Comparison of ENCODE assay signal across 20 mouse cellular contexts in genomic region chr19:43600545-43601331, GRCm38 (mm10). TPM values are rescaled to one million over a fixed set of nuclear protein-coding genes. Genes with fewer than 3 reads are reported as not detected.
DNase-seq lines count a peak whose midpoint lies in the region; ATAC-seq and TF ChIP-seq lines count a peak whose summit lies in the region.
"Had no signal": no experiment of that assay in that cellular context is flagged by ENCODE, and none has a peak within 500 bp of the region (broad histone marks: within the 10 kb centered on the region; RNA-seq: fewer than 3 reads in every experiment).

No protein-coding gene starts in this region.

- 2% methylated on average over 33 of the region's 33 CpGs for WGBS in kidney, embryonic 15.5 days
- WGBS in kidney, postnatal 0 days: 3% methylated on average over 33 of the region's 33 CpGs

- TF ChIP-seq CTCF in E14TG2a.4 (conservative IDR thresholded peaks at IDR 0.05; ENCODE audit: low read length): no peak
- TF ChIP-seq CTCF in kidney, postnatal 0 days (IDR thresholded peaks at IDR 0.05; ENCODE audit: low read depth): no peak

- no peak for ATAC-seq in kidney, embryonic 15.5 days (replicated peaks; ENCODE audit: low FRiP score)
- ATAC-seq in kidney, postnatal 0 days (replicated peaks; ENCODE audit: low FRiP score, low read depth): peak; percentile 10; the same call in 1 of the 2 replicates
- ATAC-seq: forebrain, embryonic 15.5 days; inflammation-experienced regulatory T-cells, adult 6 months; liver, embryonic 12.5 days had no signal

- DNase-seq in embryo, embryonic 9.5 days (ENCODE audit: extremely low spot score): peak; percentile 52
- DNase-seq in embryo, embryonic 11 days: no peak
- DNase-seq in kidney, adult 8-10 months: peak; percentile 37 to 57
- DNase-seq in kidney, postnatal 0 days (ENCODE audit: low spot score): no peak
- DNase-seq in heart, adult 9 months (ENCODE audit: low spot score in 2 of 2): no peak
- DNase-seq in heart, adult 11 months: no peak
- DNase-seq: cerebellum, adult 11 months; cerebellum, postnatal 36 days; heart, postnatal 36 days; right cerebral cortex, postnatal 14 days; thymus, adult 18-20 months had no signal

- H3K36me3 ChIP-seq in kidney, embryonic 15.5 days: no peaks in the 10 kb centered on the region
- H3K36me3 ChIP-seq in E14TG2a.4 (ENCODE audit: insufficient read depth, low read length): no peaks in the 10 kb centered on the region
- no peaks in the 10 kb centered on the region for H3K36me3 ChIP-seq in kidney, postnatal 0 days (ENCODE audit: insufficient read depth, low read length)
- H3K36me3 ChIP-seq: embryonic facial prominence, embryonic 15.5 days; forebrain, embryonic 15.5 days; heart, embryonic 12.5 days; liver, embryonic 12.5 days had no signal

- H3K4me1 ChIP-seq in kidney, embryonic 15.5 days: peaks cover 21% of the 10 kb centered on the region
- peaks cover 42% of the 10 kb centered on the region for H3K4me1 ChIP-seq in E14TG2a.4 (replicated peaks; ENCODE audit: low read depth, low read length)
- peaks cover 6% of the 10 kb centered on the region; the same call in 1 of the 2 replicates for H3K4me1 ChIP-seq in kidney, postnatal 0 days (replicated peaks; ENCODE audit: insufficient read depth, low read length)

- no peak overlapping the region for H3K9ac ChIP-seq in kidney, embryonic 15.5 days
- no peak overlapping the region for H3K9ac ChIP-seq in kidney, postnatal 0 days (ENCODE audit: low read depth, low read length)
- H3K9ac ChIP-seq: embryonic facial prominence, embryonic 15.5 days; forebrain, embryonic 15.5 days; heart, embryonic 12.5 days; liver, embryonic 12.5 days had no signal

- no peaks in the 10 kb centered on the region for H3K9me3 ChIP-seq in kidney, embryonic 15.5 days (replicated peaks)
- H3K9me3 ChIP-seq in E14TG2a.4 (ENCODE audit: low read length): no peaks in the 10 kb centered on the region
- H3K9me3 ChIP-seq in kidney, postnatal 0 days (replicated peaks; ENCODE audit: low read length): no peaks in the 10 kb centered on the region
- H3K9me3 ChIP-seq: embryonic facial prominence, embryonic 15.5 days; forebrain, embryonic 15.5 days; heart, embryonic 12.5 days; liver, embryonic 12.5 days had no signal

- H3K4me3 ChIP-seq in kidney, embryonic 15.5 days (replicated peaks): no peak overlapping the region
- H3K4me3 ChIP-seq in E14TG2a.4 (replicated peaks; ENCODE audit: low read length): peak overlapping the region; percentile 32; the same call in 1 of the 2 replicates
- H3K4me3 ChIP-seq in kidney, postnatal 0 days (replicated peaks; ENCODE audit: low read depth, low read length): no peak overlapping the region
- H3K4me3 ChIP-seq: embryonic facial prominence, embryonic 15.5 days; forebrain, embryonic 15.5 days had no signal

- H3K27me3 ChIP-seq in kidney, embryonic 15.5 days: peaks cover 99% of the 10 kb centered on the region
- H3K27me3 ChIP-seq in E14TG2a.4 (ENCODE audit: insufficient read depth, low read length): peaks cover 98% of the 10 kb centered on the region
- peaks cover 100% of the 10 kb centered on the region for H3K27me3 ChIP-seq in kidney, postnatal 0 days (ENCODE audit: insufficient read depth, low read length)

- H3K27ac ChIP-seq in kidney, embryonic 15.5 days: no peak overlapping the region
- H3K27ac ChIP-seq in kidney, postnatal 0 days: no peak overlapping the region
- H3K27ac ChIP-seq: embryonic facial prominence, embryonic 15.5 days; forebrain, embryonic 15.5 days; liver, embryonic 12.5 days had no signal

- H3K4me2 ChIP-seq in kidney, embryonic 15.5 days: no peak overlapping the region
- H3K4me2 ChIP-seq in kidney, postnatal 0 days (ENCODE audit: low read length): no peak overlapping the region
- H3K4me2 ChIP-seq: embryonic facial prominence, embryonic 15.5 days; forebrain, embryonic 15.5 days had no signal

RNA-seq across cellular contexts. Expression of gene Nkx2-3, which starts 11.4 kb away (rescaled TPM):
- 0.26 and 0.48 TPM in 2 replicates for polyA plus RNA-seq in kidney, embryonic 15.5 days (2015; fragmentation: Nextera tagmentation; extraction: Ambion mirVana)
- not detected in 2 replicates for polyA plus RNA-seq in kidney, postnatal 0 days (2015; fragmentation: Nextera tagmentation; extraction: Ambion mirVana)
- polyA plus RNA-seq: heart, embryonic 12.5 days; inflammation-experienced regulatory T-cells, adult 6 months; lung, embryonic 16.5 days; urinary bladder, adult 2 months had no signal

Comparison
In these comparisons a context has a peak if more than half of its experiments do, and no peak if none do; other contexts are left out.
1. DNase-seq: peak in embryo, embryonic 9.5 days (single experiment) and kidney, adult 8-10 months (2 of 2); none in embryo, embryonic 11 days (single experiment), kidney, postnatal 0 days (single experiment), heart, adult 9 months (0 of 2) and heart, adult 11 months (single experiment).